Mouse (Mus musculus) MEL (cell line): ENCODE data around the gene Ppp1r27. TPM values are rescaled to one million over a fixed set of nuclear protein-coding genes. Genes with fewer than 3 reads are reported as not detected.

Experiments
- DNase-seq: peaks from one replicate; pipeline ENCODE4 v3.0.0; 2011; ENCODE audit warnings: low read depth, low spot score
- H3K27ac ChIP-seq: 2 replicates; pipeline ENCODE4 v1.5.1; 2012; ENCODE audit warnings: low read depth, mild to moderate bottlenecking, control low read depth, low read length, moderate library complexity; ENCODE audit not compliant: control insufficient read depth
- H3K27me3 ChIP-seq, 2 experiments: fragments of 150-350 bp in 1 of 2; sonication (generic) in 1 of 2; 2 replicates each; pipeline ENCODE4 v1.6.1; 2012; ENCODE audit warnings: low read length in 2 of 2, mild to moderate bottlenecking in 2 of 2, improper control_type of control experiment in 1 of 2, moderate library complexity in 1 of 2; ENCODE audit not compliant: insufficient read depth in 2 of 2, control insufficient read depth in 1 of 2
- H3K36me3 ChIP-seq, 2 experiments: 2 replicates each; pipeline ENCODE4 v1.6.1; 2012 to 2014; ENCODE audit warnings: low read length in 2 of 2, improper control_type of control experiment in 1 of 2, inconsistent platforms in 1 of 2, mild to moderate bottlenecking in 1 of 2; ENCODE audit not compliant: insufficient read depth in 2 of 2, control insufficient read depth in 1 of 2
- H3K4me1 ChIP-seq, 2 experiments: fragments of 150-350 bp in 1 of 2; sonication (generic) in 1 of 2; 2 replicates each; pipeline ENCODE4 v1.6.1; 2012; ENCODE audit warnings: low read length in 2 of 2, improper control_type of control experiment in 1 of 2, mild to moderate bottlenecking in 1 of 2; ENCODE audit not compliant: insufficient read depth in 2 of 2, control insufficient read depth in 1 of 2
- H3K4me3 ChIP-seq, 2 experiments: fragments of 150-350 bp in 1 of 2; sonication (generic) in 1 of 2; 2 replicates each; pipeline ENCODE4 v1.5.1; 2012; ENCODE audit warnings: low read depth in 2 of 2, low read length in 2 of 2, mild to moderate bottlenecking in 2 of 2, moderate library complexity in 2 of 2, control low read depth in 1 of 2, improper control_type of control experiment in 1 of 2; ENCODE audit not compliant: control insufficient read depth in 1 of 2, insufficient read depth in 1 of 2
- H3K79me2 ChIP-seq: 2 replicates; pipeline ENCODE4 v1.6.1; 2012; ENCODE audit warnings: mild to moderate bottlenecking, low read length, moderate library complexity; ENCODE audit not compliant: control insufficient read depth, poor library complexity, insufficient read depth
- H3K9ac ChIP-seq: 2 replicates; pipeline ENCODE4 v1.6.1; 2012; ENCODE audit warnings: low read depth, mild to moderate bottlenecking, control low read depth, low read length, moderate library complexity; ENCODE audit not compliant: control insufficient read depth, poor library complexity, severe bottlenecking
- H3K9me3 ChIP-seq: fragments of 150-350 bp; sonication (generic); replicated peaks from 2 replicates; pipeline ENCODE4 v1.6.1; 2012; ENCODE audit warnings: mild to moderate bottlenecking, low read length, improper control_type of control experiment, moderate library complexity; ENCODE audit not compliant: insufficient read depth
- BHLHE40 ChIP-seq: IDR thresholded peaks from 2 replicates; pipeline ENCODE4 v1.6.1; 2012; ENCODE audit warnings: low read depth, mild to moderate bottlenecking, inconsistent platforms, low read length, improper control_type of control experiment, borderline replicate concordance
- CHD1 ChIP-seq: IDR thresholded peaks from 2 replicates; pipeline ENCODE4 v1.6.1; 2012; ENCODE audit warnings: low read depth, mild to moderate bottlenecking, inconsistent platforms, low read length, improper control_type of control experiment
- CHD2 ChIP-seq: IDR thresholded peaks from 2 replicates; pipeline ENCODE4 v1.6.1; 2011; ENCODE audit warnings: low read length, improper control_type of control experiment
- CTCF ChIP-seq, 3 experiments: IDR thresholded peaks in 2 of 3; conservative IDR thresholded peaks in 1 of 3; 2 replicates each; pipeline ENCODE4 v1.5.1; 2011 to 2012; ENCODE audit warnings: low read length in 3 of 3, low read depth in 2 of 3, mild to moderate bottlenecking in 2 of 3, improper control_type of control experiment in 1 of 3, inconsistent platforms in 1 of 3, mixed read lengths in 1 of 3, moderate library complexity in 1 of 3; ENCODE audit not compliant: control insufficient read depth in 1 of 3, insufficient read depth in 1 of 3, poor library complexity in 1 of 3, severe bottlenecking in 1 of 3
- E2F4 ChIP-seq: IDR thresholded peaks from 2 replicates; pipeline ENCODE4 v1.6.1; 2011; ENCODE audit warnings: low read depth, low read length, improper control_type of control experiment, borderline replicate concordance
- ELF1 ChIP-seq: IDR thresholded peaks from 2 replicates; pipeline ENCODE4 v1.6.1; 2014; ENCODE audit warnings: low read depth, mild to moderate bottlenecking, inconsistent platforms, low read length, improper control_type of control experiment, moderate library complexity
- EP300 ChIP-seq, 2 experiments: IDR thresholded peaks; 2 replicates each; pipeline ENCODE4 v1.6.1; 2011; ENCODE audit warnings: improper control_type of control experiment in 2 of 2, low read length in 2 of 2, low read depth in 1 of 2, mild to moderate bottlenecking in 1 of 2
- HCFC1 ChIP-seq: IDR thresholded peaks from 2 replicates; pipeline ENCODE4 v1.6.1; 2012; ENCODE audit warnings: low read depth, mild to moderate bottlenecking, inconsistent platforms, low read length, improper control_type of control experiment, moderate library complexity
- MAZ ChIP-seq: IDR thresholded peaks from 2 replicates; pipeline ENCODE4 v1.6.1; 2012; ENCODE audit warnings: low read depth, mild to moderate bottlenecking, inconsistent platforms, low read length, improper control_type of control experiment
- MXI1 ChIP-seq: IDR thresholded peaks from 2 replicates; pipeline ENCODE4 v1.6.1; 2011; ENCODE audit warnings: mild to moderate bottlenecking, low read depth, low read length, improper control_type of control experiment
- MYB ChIP-seq: IDR thresholded peaks from 2 replicates; pipeline ENCODE4 v1.6.1; 2011; ENCODE audit warnings: mild to moderate bottlenecking, low read depth, low read length, improper control_type of control experiment
- POLR2AphosphoS2 ChIP-seq: IDR thresholded peaks from 2 replicates; pipeline ENCODE4 v1.6.1; 2011; ENCODE audit warnings: low read length, improper control_type of control experiment
- RAD21 ChIP-seq: IDR thresholded peaks from 2 replicates; pipeline ENCODE4 v1.6.1; 2011; ENCODE audit warnings: mild to moderate bottlenecking, low read depth, low read length, improper control_type of control experiment
- SIN3A ChIP-seq: IDR thresholded peaks from 2 replicates; pipeline ENCODE4 v1.6.1; 2012; ENCODE audit warnings: low read length, improper control_type of control experiment, inconsistent platforms
- TAL1 ChIP-seq: IDR thresholded peaks from 2 replicates; pipeline ENCODE4 v1.6.1; 2012; ENCODE audit warnings: mild to moderate bottlenecking, inconsistent platforms, low read length, moderate library complexity, mixed read lengths
- TCF12 ChIP-seq: IDR thresholded peaks from 2 replicates; pipeline ENCODE4 v1.6.1; 2014; ENCODE audit warnings: low read depth, mild to moderate bottlenecking, inconsistent platforms, low read length, improper control_type of control experiment, moderate library complexity
- USF2 ChIP-seq, 2 experiments: IDR thresholded peaks; 2 replicates each; pipeline ENCODE4 v1.6.1; 2011 to 2012; ENCODE audit warnings: improper control_type of control experiment in 2 of 2, low read length in 2 of 2, borderline replicate concordance in 1 of 2, inconsistent platforms in 1 of 2, low read depth in 1 of 2, mild to moderate bottlenecking in 1 of 2; ENCODE audit not compliant: insufficient read depth in 1 of 2
- polyA plus RNA-seq, 2 experiments: library from polyadenylated mRNA; stranded (reverse) in 1 of 2; unstranded in 1 of 2; fragments of >175 nt in 1 of 2; fragments of >200 nt in 1 of 2; gene quantifications; 2 replicates each; pipeline versions ENCODE4 v1.2.1 to v1.2.4; 2012; ENCODE audit warnings: low replicate concordance in 2 of 2, low read depth in 1 of 2; ENCODE audit not compliant: insufficient read length in 2 of 2, insufficient read depth in 1 of 2, missing spikeins in 1 of 2
- total RNA-seq: library from RNA; depleted of rRNA; stranded (reverse); fragments of 300-350 nt; gene quantifications from 2 replicates; pipeline ENCODE4 v1.2.3, GENCODE M21; 2012

The Ppp1r27 gene
- total and polyA plus RNA-seq, 3 experiments = not detected

GRCm38 (mm10) chr11:120505661-120506060, 45.3 kb downstream of the Ppp1r27 start:
- TF ChIP-seq MAZ (no peak), SIN3A (no peak), EP300 (IDR thresholded peaks at IDR 0.05; ENCODE audit: low read depth in 1 of 2, low read length in 2 of 2) (no peak), TAL1 (no peak), MXI1 (no peak), E2F4 (no peak), POLR2AphosphoS2 (no peak)
- H3K27ac ChIP-seq = no peak overlapping the region
- H3K79me2 ChIP-seq = no peaks in the 10 kb centered on the region; the same call in 1 of the 2 replicates
- H3K9me3 ChIP-seq = no peaks in the 10 kb centered on the region
- H3K27me3 ChIP-seq = no peaks in the 10 kb centered on the region; a peak in 1 of 4 replicates
- H3K4me1 ChIP-seq = peaks cover 20 to 21% of the 10 kb centered on the region in 2 experiments
- peaks cover 0 to 20% of the 10 kb centered on the region in 2 experiments; a peak in 2 of 4 replicates for H3K36me3 ChIP-seq
- no peak overlapping the region for H3K4me3 ChIP-seq
- DNase-seq = no peak
- H3K9ac ChIP-seq = no peak overlapping the region

GRCm38 (mm10) chr11:120501701-120502100, 49.2 kb downstream of the Ppp1r27 start:
- TF ChIP-seq ELF1 (no peak), E2F4 (no peak), MYB (no peak), RAD21 (no peak), HCFC1 (no peak), BHLHE40 (no peak), USF2 (IDR thresholded peaks at IDR 0.05; ENCODE audit: borderline replicate concordance in 1 of 2, insufficient read depth in 1 of 2, low read depth in 1 of 2, low read length in 2 of 2) (no peak), CHD1 (no peak), CTCF (IDR thresholded peaks at IDR 0.05 in 2 of 3, conservative IDR thresholded peaks at IDR 0.05 in 1 of 3; ENCODE audit: control insufficient read depth in 1 of 3, insufficient read depth in 1 of 3, low read depth in 2 of 3, low read length in 3 of 3, poor library complexity in 1 of 3, severe bottlenecking in 1 of 3) (no peak), EP300 (IDR thresholded peaks at IDR 0.05; ENCODE audit: low read depth in 1 of 2, low read length in 2 of 2) (no peak), POLR2AphosphoS2 (no peak), CHD2 (no peak), TCF12 (no peak)
- Histone ChIP-seq H3K4me1 (no peaks in the 10 kb centered on the region), H3K9me3 (no peaks in the 10 kb centered on the region), H3K9ac (no peak overlapping the region), H3K79me2 (no peaks in the 10 kb centered on the region), H3K36me3 (no peaks in the 10 kb centered on the region), H3K27me3 (no peaks in the 10 kb centered on the region; a peak in 1 of 4 replicates), H3K4me3 (no peak overlapping the region), H3K27ac (no peak overlapping the region)
- no peak for DNase-seq
